In genomic region chr15:36941741-36942140, GRCm38 (mm10) we compare ENCODE assay signal across 30 mouse cellular contexts.
DNase-seq lines count a peak whose midpoint lies in the region; ATAC-seq and TF ChIP-seq lines count a peak whose summit lies in the region.
"Had no signal": no experiment of that assay in that cellular context is flagged by ENCODE, and none has a peak within 500 bp of the region (broad histone marks: within the 10 kb centered on the region; RNA-seq: fewer than 3 reads in every experiment).

No protein-coding gene starts in this region.

- no peak overlapping the region for H3K4me3 ChIP-seq in forebrain, embryonic 15.5 days
- H3K4me3 ChIP-seq in forebrain, postnatal 0 days (ENCODE audit: low read depth, low read length), result no peak overlapping the region
- H3K4me3 ChIP-seq in layer of hippocampus, adult 2 months, result no peak overlapping the region
- H3K4me3 ChIP-seq: forebrain, embryonic 13.5 days; liver, embryonic 12.5 days; neural tube, embryonic 13.5 days had no signal

- peak; percentile 39 for DNase-seq in cerebellum, adult 11 months
- DNase-seq in cerebellum, postnatal 25 days, result no peak
- DNase-seq in forebrain, postnatal 0 days, result no peak
- no peak for DNase-seq in layer of hippocampus, adult 2 months (ENCODE audit: low spot score in 2 of 2)
- DNase-seq in layer of hippocampus, postnatal 10 days (ENCODE audit: low spot score in 2 of 2), result no peak
- peak; percentile 70 for DNase-seq in brain, adult 2 months (ENCODE audit: low read depth, low spot score)
- no peak for DNase-seq in kidney, postnatal 10 days
- DNase-seq: adrenal gland, adult 2 months; adrenal gland, postnatal 36 days; gastrocnemius, postnatal 14 days; heart, adult 11 months; heart, postnatal 36 days; kidney, adult 11 months; kidney, postnatal 25 days; liver, postnatal 0 days; lung, postnatal 36 days; right cerebral cortex, postnatal 4 days; thymus, adult 18-20 months; thymus, postnatal 25 days had no signal

- peaks cover 46% of the 10 kb centered on the region for H3K4me1 ChIP-seq in forebrain, embryonic 15.5 days
- peaks cover 27% of the 10 kb centered on the region for H3K4me1 ChIP-seq in forebrain, postnatal 0 days (ENCODE audit: insufficient read depth)

- TF ChIP-seq CTCF in forebrain, postnatal 0 days (IDR thresholded peaks at IDR 0.05; ENCODE audit: low read depth), result no peak
- TF ChIP-seq CTCF in layer of hippocampus, adult 2 months (conservative IDR thresholded peaks at IDR 0.05), result no peak

- H3K27me3 ChIP-seq in forebrain, embryonic 15.5 days, result no peaks in the 10 kb centered on the region
- H3K27me3 ChIP-seq in forebrain, postnatal 0 days (ENCODE audit: insufficient read depth, low read length), result no peaks in the 10 kb centered on the region
- H3K27me3 ChIP-seq: CH12.LX; forebrain, embryonic 13.5 days; liver, embryonic 12.5 days; neural tube, embryonic 13.5 days had no signal

- no peaks in the 10 kb centered on the region for H3K36me3 ChIP-seq in forebrain, embryonic 15.5 days
- no peaks in the 10 kb centered on the region for H3K36me3 ChIP-seq in forebrain, postnatal 0 days (ENCODE audit: insufficient read depth)
- H3K36me3 ChIP-seq: liver, embryonic 12.5 days; neural tube, embryonic 13.5 days had no signal

- H3K27ac ChIP-seq in forebrain, embryonic 15.5 days (replicated peaks), result peak overlapping the region; percentile 95
- H3K27ac ChIP-seq in forebrain, postnatal 0 days (ENCODE audit: low read depth, low read length), result no peak overlapping the region
- H3K27ac ChIP-seq in layer of hippocampus, adult 2 months, result peak overlapping the region; percentile 89
- H3K27ac ChIP-seq: liver, embryonic 12.5 days; neural tube, embryonic 13.5 days; stomach, postnatal 0 days had no signal

- WGBS in forebrain, embryonic 15.5 days, result 78% methylated on average over 5 of the region's 5 CpGs
- WGBS in forebrain, postnatal 0 days, result 62% methylated on average over 5 of the region's 5 CpGs

- H3K9ac ChIP-seq in forebrain, embryonic 15.5 days (replicated peaks), result no peak overlapping the region
- H3K9ac ChIP-seq in forebrain, postnatal 0 days, result no peak overlapping the region
- H3K9ac ChIP-seq: forebrain, embryonic 13.5 days; hindbrain, embryonic 14.5 days; liver, embryonic 12.5 days; liver, postnatal 0 days; neural tube, embryonic 13.5 days had no signal

- no peak for ATAC-seq in forebrain, embryonic 15.5 days (replicated peaks)
- ATAC-seq in forebrain, postnatal 0 days, result no peak
- ATAC-seq: activated CD4-positive, CD25-positive, alpha-beta regulatory T cell, adult 4 months; forebrain, embryonic 13.5 days; inflammation-experienced regulatory T-cells, adult 6 months; liver, embryonic 12.5 days; liver, postnatal 0 days had no signal

- H3K9me3 ChIP-seq in forebrain, embryonic 15.5 days, result no peaks in the 10 kb centered on the region
- no peaks in the 10 kb centered on the region for H3K9me3 ChIP-seq in forebrain, postnatal 0 days (ENCODE audit: low read length)
- H3K9me3 ChIP-seq: forebrain, embryonic 13.5 days; liver, embryonic 12.5 days; neural tube, embryonic 13.5 days had no signal

- no peak overlapping the region for H3K4me2 ChIP-seq in forebrain, embryonic 15.5 days (replicated peaks)
- H3K4me2 ChIP-seq in forebrain, postnatal 0 days (ENCODE audit: low read depth), result no peak overlapping the region
- H3K4me2 ChIP-seq: forebrain, embryonic 13.5 days; heart, embryonic 11.5 days; hindbrain, embryonic 14.5 days; liver, embryonic 12.5 days; midbrain, embryonic 11.5 days; neural tube, embryonic 13.5 days had no signal

Comparison
In these comparisons a context has a peak if more than half of its experiments do, and no peak if none do; other contexts are left out.
1. DNase-seq: peak in cerebellum, adult 11 months (single experiment) and brain, adult 2 months (single experiment); none in cerebellum, postnatal 25 days (0 of 2), forebrain, postnatal 0 days (single experiment), layer of hippocampus, adult 2 months (0 of 2), layer of hippocampus, postnatal 10 days (0 of 2) and kidney, postnatal 10 days (single experiment).